Mouse (Mus musculus) monocyte, adult 59 days (primary cell): Measurements from ENCODE around the gene Cox6a2. TPM values are rescaled to one million over a fixed set of nuclear protein-coding genes. Genes with fewer than 3 reads are reported as not detected.

ENCODE experiments used
- total RNA-seq, 2 experiments: library from RNA; stranded (reverse); gene quantifications; one replicate each; pipeline ENCODE4 v1.2.4; 2023

Cox6a2 gene
- total RNA-seq = not detected

GRCm38 (mm10) chr7:128206152-128206551 is at the start of gene Cox6a2:
Gene Cox6a2, minus strand, starts transcription at chr7:128206387.

GRCm38 (mm10) chr7:128246496-128247391 is 40.6 kb upstream of the Cox6a2 start, which contains the start of gene Tgfb1i1:
Gene Tgfb1i1, plus strand, starts transcription at chr7:128246812.

GRCm38 (mm10) chr7:128237927-128238778 is 32.0 kb upstream of the Cox6a2 start, which contains the start of gene 9130023H24Rik:
Gene 9130023H24Rik, minus strand, starts transcription at chr7:128238031.

GRCm38 (mm10) chr7:128236856-128237592 is 30.8 kb upstream of the Cox6a2 start, which contains the start of gene Armc5:
Gene Armc5, plus strand, starts transcription at chr7:128237342.

Other genes starting within 250 kb of the Cox6a2 start
- 100 to 1,000 TPM; 505 to 623 TPM for gene Fus, start 238.9 kb downstream of the Cox6a2 start, total RNA-seq
- gene Pycard, start 212.5 kb downstream of the Cox6a2 start, total RNA-seq = 10 to 100 TPM; 60.4 to 89.0 TPM
- under 1 TPM in 1 of 2 experiments, not detected in 1; 0.64 TPM for gene Trim72, start 202.4 kb downstream of the Cox6a2 start, total RNA-seq
- 100 to 1,000 TPM; 557 to 582 TPM for gene Itgam, start 143.7 kb downstream of the Cox6a2 start, total RNA-seq
- 10 to 100 TPM; 12.8 to 19.9 TPM for gene Gm49368, start 143.7 kb downstream of the Cox6a2 start, total RNA-seq
- gene Itgax, start 76.8 kb downstream of the Cox6a2 start, total RNA-seq = 100 to 1,000 TPM; 242 to 261 TPM
- 100 to 1,000 TPM; 222 to 241 TPM for gene Itgad, start 52.0 kb downstream of the Cox6a2 start, total RNA-seq
- gene Armc5, start 31.0 kb upstream of the Cox6a2 start, total RNA-seq = 10 to 100 TPM; 20.6 to 25.3 TPM
- 1 to 10 TPM; 1.9 to 2.3 TPM for gene 9130023H24Rik, start 31.6 kb upstream of the Cox6a2 start, total RNA-seq
- gene Tgfb1i1, start 40.4 kb upstream of the Cox6a2 start, total RNA-seq = 1 to 10 TPM; 1.1 to 1.6 TPM
- gene Slc5a2, start 59.3 kb upstream of the Cox6a2 start, total RNA-seq = not detected
- gene BC017158, start 91.8 kb upstream of the Cox6a2 start, total RNA-seq = 10 to 100 TPM; 23.8 to 25.0 TPM
- 100 to 1,000 TPM; 120 to 142 TPM for gene Rgs10, start 212.4 kb upstream of the Cox6a2 start, total RNA-seq